15 mouse cellular contexts compared by ENCODE assay signal in the genomic region with DNA sequence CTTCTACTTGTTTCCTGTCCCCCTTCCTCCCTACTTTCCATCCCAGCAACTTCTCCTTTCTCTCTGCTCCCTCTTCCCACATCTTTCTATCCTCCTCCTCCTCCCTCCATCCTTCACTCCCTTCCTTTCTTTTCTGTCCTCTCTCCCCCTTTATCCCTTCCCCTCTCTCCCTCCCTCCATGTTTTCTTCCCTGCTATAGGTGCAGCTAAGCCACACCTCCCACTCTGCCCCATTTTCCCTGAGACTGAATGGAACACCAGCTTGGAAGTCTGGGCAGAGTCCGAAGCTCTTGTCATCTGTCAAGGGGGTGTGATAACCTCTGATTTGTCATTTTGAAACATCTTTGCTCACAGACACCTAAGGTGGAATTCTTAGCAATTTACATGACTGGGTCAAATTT. TPM values are rescaled to one million over a fixed set of nuclear protein-coding genes. Genes with fewer than 3 reads are reported as not detected.
DNase-seq lines count a peak whose midpoint lies in the region; ATAC-seq and TF ChIP-seq lines count a peak whose summit lies in the region.
"Had no signal": no experiment of that assay in that cellular context is flagged by ENCODE, and none has a peak within 500 bp of the region (broad histone marks: within the 10 kb centered on the region; RNA-seq: fewer than 3 reads in every experiment).

No protein-coding gene starts in this region.

- H3K27me3 ChIP-seq in heart, embryonic 11.5 days (ENCODE audit: control insufficient read depth, insufficient read depth, low read length): no peaks in the 10 kb centered on the region
- H3K27me3 ChIP-seq in embryonic facial prominence, embryonic 13.5 days: no peaks in the 10 kb centered on the region
- H3K27me3 ChIP-seq in limb, embryonic 10.5 days (ENCODE audit: low read depth, poor library complexity, severe bottlenecking): no peaks in the 10 kb centered on the region
- H3K27me3 ChIP-seq in liver, postnatal 0 days (ENCODE audit: insufficient read depth, low read length): no peaks in the 10 kb centered on the region
- H3K27me3 ChIP-seq: liver, embryonic 13.5 days had no signal

- WGBS in heart, embryonic 11.5 days (ENCODE audit: insufficient replicate concordance): 19% methylated on average over 1 of the region's 1 CpGs
- 63% methylated on average over 1 of the region's 1 CpGs for WGBS in embryonic facial prominence, embryonic 13.5 days
- 21% methylated on average over 1 of the region's 1 CpGs for WGBS in limb, embryonic 10.5 days
- WGBS in liver, postnatal 0 days (ENCODE audit: insufficient replicate concordance): 40% methylated on average over 1 of the region's 1 CpGs

- no peaks in the 10 kb centered on the region for H3K36me3 ChIP-seq in heart, embryonic 11.5 days (ENCODE audit: control insufficient read depth, insufficient read depth, low read length)
- peaks cover 3% of the 10 kb centered on the region; the same call in 1 of the 2 replicates for H3K36me3 ChIP-seq in embryonic facial prominence, embryonic 13.5 days
- 0 out of 2 replicates have a peak, but pooled peaks cover 6% of the 10 kb centered on the region for H3K36me3 ChIP-seq in limb, embryonic 10.5 days
- H3K36me3 ChIP-seq in liver, postnatal 0 days (replicated peaks; ENCODE audit: insufficient read depth, low read length): no peaks in the 10 kb centered on the region
- H3K36me3 ChIP-seq: liver, embryonic 13.5 days; midbrain, embryonic 10.5 days had no signal

- no peak overlapping the region for H3K4me3 ChIP-seq in heart, embryonic 11.5 days (ENCODE audit: low read depth, low read length)
- no peak overlapping the region for H3K4me3 ChIP-seq in left cerebral cortex, adult 2 months
- no peak overlapping the region for H3K4me3 ChIP-seq in embryonic facial prominence, embryonic 13.5 days
- H3K4me3 ChIP-seq in limb, embryonic 10.5 days: no peak overlapping the region
- no peak overlapping the region for H3K4me3 ChIP-seq in liver, postnatal 0 days (ENCODE audit: low read depth, low read length)
- H3K4me3 ChIP-seq: liver, embryonic 13.5 days; midbrain, embryonic 10.5 days had no signal

- TF ChIP-seq EP300 in liver, postnatal 0 days (IDR thresholded peaks at IDR 0.05; ENCODE audit: low read depth): no peak

- no peak overlapping the region for H3K9ac ChIP-seq in heart, embryonic 11.5 days (ENCODE audit: low read depth, low read length)
- H3K9ac ChIP-seq in embryonic facial prominence, embryonic 13.5 days: no peak overlapping the region
- no peak overlapping the region for H3K9ac ChIP-seq in liver, postnatal 0 days (replicated peaks)
- H3K9ac ChIP-seq: forebrain, postnatal 0 days; liver, embryonic 13.5 days had no signal

- H3K27ac ChIP-seq in heart, embryonic 11.5 days (ENCODE audit: low read depth, low read length): peak overlapping the region; percentile 64
- H3K27ac ChIP-seq in left cerebral cortex, adult 2 months: peak overlapping the region; percentile 61
- peak overlapping the region; percentile 66 for H3K27ac ChIP-seq in embryonic facial prominence, embryonic 13.5 days
- 0 out of 2 replicates have a peak overlapping the region, but pooled peaks have one; percentile 42 for H3K27ac ChIP-seq in limb, embryonic 10.5 days
- H3K27ac ChIP-seq in liver, postnatal 0 days (ENCODE audit: low read depth): no peak overlapping the region
- H3K27ac ChIP-seq: liver, embryonic 13.5 days; midbrain, embryonic 10.5 days had no signal

- no peak for ATAC-seq in heart, embryonic 11.5 days (replicated peaks; ENCODE audit: insufficient number of reproducible peaks, low FRiP score, low TSS enrichment)
- ATAC-seq in embryonic facial prominence, embryonic 13.5 days (ENCODE audit: insufficient number of reproducible peaks, insufficient read depth, low FRiP score, low TSS enrichment, low read depth): no peak
- ATAC-seq in liver, postnatal 0 days: no peak

- H3K4me2 ChIP-seq in heart, embryonic 11.5 days: peak overlapping the region; percentile 19
- H3K4me2 ChIP-seq in embryonic facial prominence, embryonic 13.5 days: no peak overlapping the region
- H3K4me2 ChIP-seq in liver, postnatal 0 days (ENCODE audit: low read depth, low read length): no peak overlapping the region
- H3K4me2 ChIP-seq: liver, embryonic 13.5 days had no signal

- no peaks in the 10 kb centered on the region for H3K9me3 ChIP-seq in heart, embryonic 11.5 days (replicated peaks; ENCODE audit: control insufficient read depth, low read length)
- H3K9me3 ChIP-seq in embryonic facial prominence, embryonic 13.5 days: no peaks in the 10 kb centered on the region
- H3K9me3 ChIP-seq in limb, embryonic 10.5 days (replicated peaks): no peaks in the 10 kb centered on the region
- H3K9me3 ChIP-seq in liver, postnatal 0 days (ENCODE audit: low read length): no peaks in the 10 kb centered on the region
- H3K9me3 ChIP-seq: liver, embryonic 13.5 days; midbrain, embryonic 10.5 days had no signal

- DNase-seq in heart, postnatal 36 days: no peak
- DNase-seq in left cerebral cortex, adult 2 months (ENCODE audit: extremely low spot score in 1 of 2, low spot score in 2 of 2): no peak
- DNase-seq in left cerebral cortex, postnatal 4 days: no peak
- no peak for DNase-seq in limb, embryonic 10.5 days (ENCODE audit: low spot score)
- DNase-seq in liver, postnatal 0 days: no peak
- no peak for DNase-seq in kidney, adult 18-20 months
- DNase-seq: adrenal gland, postnatal 36 days; cerebellum, adult 9-11 months; forebrain, postnatal 0 days; liver, embryonic 13.5 days; lung, postnatal 4 days; thymus, postnatal 4 days had no signal

- no peak for TF ChIP-seq CTCF in left cerebral cortex, adult 2 months (IDR thresholded peaks at IDR 0.05)
- TF ChIP-seq CTCF in liver, postnatal 0 days (IDR thresholded peaks at IDR 0.05; ENCODE audit: low read depth): no peak

- intact Hi-C loops in heart, postnatal 36 days (cut with DNase I): no loop called here
- intact Hi-C loops in left cerebral cortex, adult 2 months (cut with DNase I): loop anchor here (1.0 to 5.0 kb wide), 4 partner anchors 42 to 254 kb away; no protein-coding TSS in a partner anchor
- intact Hi-C loops in left cerebral cortex, postnatal 4 days (cut with DNase I): no loop called here

- H3K4me1 ChIP-seq in heart, embryonic 11.5 days (ENCODE audit: control insufficient read depth, insufficient read depth, low read length): peaks cover 44% of the 10 kb centered on the region
- H3K4me1 ChIP-seq in embryonic facial prominence, embryonic 13.5 days: peaks cover 77% of the 10 kb centered on the region
- peaks cover 32% of the 10 kb centered on the region for H3K4me1 ChIP-seq in limb, embryonic 10.5 days
- no peaks in the 10 kb centered on the region for H3K4me1 ChIP-seq in liver, postnatal 0 days (ENCODE audit: insufficient read depth)
- H3K4me1 ChIP-seq: liver, embryonic 13.5 days had no signal

RNA-seq across cellular contexts. Expression of a gene that starts 22.8 kb away (rescaled TPM):
- 9.5 and 10.5 TPM in 2 replicates for polyA plus RNA-seq in heart, embryonic 11.5 days (2014; fragmentation: Nextera tagmentation; extraction: Ambion mirVana)
- total RNA-seq in heart, postnatal 36 days (2021): 10 to 100 TPM; 28.6 to 40.4 TPM
- total RNA-seq in left cerebral cortex, adult 2 months (2021): 10 to 100 TPM; 47.9 to 50.8 TPM
- total RNA-seq in left cerebral cortex, postnatal 4 days (2021): 10 to 100 TPM; 42.6 to 47.1 TPM
- polyA plus RNA-seq in embryonic facial prominence, embryonic 13.5 days (2015; fragmentation: Nextera tagmentation; extraction: Ambion mirVana): 15.0 and 15.4 TPM in 2 replicates
- 6.2 and 9.2 TPM in 2 replicates for polyA plus RNA-seq in limb, embryonic 10.5 days (2016; fragmentation: Nextera tagmentation; extraction: Ambion mirVana)
- 0.60 and 0.69 TPM in 2 replicates for polyA plus RNA-seq in liver, postnatal 0 days (2015; fragmentation: Nextera tagmentation; extraction: Ambion mirVana)
